Mouse (Mus musculus): Measurements from ENCODE around the gene Cited2. TPM values are rescaled to one million over a fixed set of nuclear protein-coding genes. Genes with fewer than 3 reads are reported as not detected.

Cited2 gene
- 52.2 and 93.5 TPM in 2 replicates for polyA plus RNA-seq (2012; rRNA removed; ENCODE audit: low replicate concordance)

DNA sequence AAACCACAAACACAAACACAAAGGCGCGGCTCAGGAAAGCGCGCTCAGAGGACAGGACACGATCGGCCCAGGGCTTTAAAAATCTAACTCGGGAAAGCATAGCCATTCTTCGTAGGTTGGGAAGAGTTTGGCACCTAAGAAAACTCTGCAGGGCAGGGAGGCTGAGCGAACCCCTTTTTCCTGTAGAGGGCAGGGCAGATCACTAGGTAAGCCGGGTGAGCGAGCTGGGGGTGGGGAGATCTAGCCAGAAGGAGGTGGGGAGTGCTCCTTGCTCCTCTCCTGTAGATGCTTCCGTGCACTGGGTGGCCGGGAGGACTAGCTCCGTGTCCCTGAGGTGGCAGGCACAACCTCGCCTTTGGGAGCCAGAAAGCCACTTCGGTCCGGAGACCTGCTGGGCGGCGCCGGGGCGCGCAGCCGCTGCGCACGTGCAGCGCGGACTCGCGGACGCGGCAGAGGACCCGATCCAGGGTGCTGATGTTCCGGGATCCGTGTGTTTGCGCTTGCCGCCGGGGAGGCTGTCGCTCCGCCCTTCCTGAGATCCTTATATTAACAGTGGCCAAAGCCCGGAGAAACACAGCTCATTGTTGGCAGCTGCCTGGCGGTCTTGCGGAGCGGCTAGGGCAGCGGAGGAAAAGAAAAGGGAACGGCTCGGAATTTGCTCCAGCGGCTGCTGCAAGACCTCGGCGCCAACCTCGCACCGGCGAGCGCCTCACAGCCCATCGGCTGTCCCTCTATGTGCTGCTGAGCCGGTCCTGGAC is at the start of gene Cited2:
Cited2 (plus strand) TSS at position 566 of the 758 bp plus-strand sequence.

Other genes with a start within 250 kb of the Cited2 start
- gene Txlnb, start 73.0 kb downstream of the Cited2 start, polyA plus RNA-seq (2012; rRNA removed; ENCODE audit: low replicate concordance) = 0.08 TPM in 1 of 2 replicates, not detected in the other
- gene Heca, start 224.8 kb downstream of the Cited2 start, polyA plus RNA-seq (2012; rRNA removed; ENCODE audit: low replicate concordance) = 1.6 and 5.4 TPM in 2 replicates